Mouse (Mus musculus) CH12.LX (cell line): ENCODE results near the gene Scand1.

Source experiments
- KAT2A ChIP-seq: IDR thresholded peaks from 2 replicates; pipeline ENCODE4 v1.6.1; 2012; ENCODE audit warnings: low read length, improper control_type of control experiment, inconsistent platforms; ENCODE audit not compliant: insufficient replicate concordance
- ZNF384 ChIP-seq: IDR thresholded peaks from 2 replicates; pipeline ENCODE4 v1.6.1; 2012; ENCODE audit warnings: low read depth, low read length, improper control_type of control experiment, inconsistent platforms

DNA sequence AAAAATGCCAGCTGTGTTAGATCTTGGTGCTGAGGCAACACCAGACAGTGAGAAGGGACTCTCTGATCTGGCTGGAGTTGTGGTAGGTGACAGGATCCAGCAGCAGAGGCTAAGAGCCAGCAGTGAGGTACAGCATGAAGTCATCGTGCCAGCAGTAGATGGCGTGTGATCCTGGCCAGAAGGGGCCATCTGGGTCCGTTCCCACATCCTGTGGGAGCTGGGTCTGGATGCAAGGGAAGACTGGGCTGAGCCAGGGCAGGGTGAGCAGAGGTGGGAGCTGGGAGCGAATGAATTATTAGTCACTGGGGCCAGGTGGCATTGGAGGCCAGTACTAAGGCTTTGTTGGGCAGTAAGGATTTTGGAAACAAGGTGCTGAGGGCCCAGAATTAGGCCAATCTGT is 31.3 kb downstream of the Scand1 start:
- no peak for TF ChIP-seq ZNF384
- TF ChIP-seq KAT2A: no peak
